In genomic region chr13:42692233-42692632, GRCm38 (mm10) we compare ENCODE assay signal across 16 mouse cellular contexts.
"Had no signal": no experiment of that assay in that cellular context is flagged by ENCODE, and none has a peak within 500 bp of the region (broad histone marks: within the 10 kb centered on the region; RNA-seq: fewer than 3 reads in every experiment).

No protein-coding gene starts in this region.

- DNase-seq: gastrocnemius, adult 2 months; gastrocnemius, postnatal 10 days; gastrocnemius, postnatal 25 days; heart, adult 11 months; heart, adult 2 months; heart, postnatal 14 days; heart, postnatal 36 days; kidney, adult 11 months; kidney, adult 2 months; kidney, adult 9 months; kidney, postnatal 14 days; kidney, postnatal 36 days; layer of hippocampus, adult 9-11 months; liver had no signal

- ATAC-seq: hindbrain, postnatal 0 days; intestine, embryonic 16.5 days had no signal
